Mouse (Mus musculus) stomach, postnatal 0 days (tissue): Measurements from ENCODE around the gene Hoxd12.

Experiments
- CTCF ChIP-seq: IDR thresholded peaks from 2 replicates; pipeline ENCODE4 v1.5.1; 2016; ENCODE audit warnings: antibody characterized with exemption, low read depth, mild to moderate bottlenecking, moderate library complexity
- EP300 ChIP-seq: optimal IDR thresholded peaks from 2 replicates; pipeline ENCODE3; 2016; ENCODE audit warnings: antibody characterized with exemption

DNA sequence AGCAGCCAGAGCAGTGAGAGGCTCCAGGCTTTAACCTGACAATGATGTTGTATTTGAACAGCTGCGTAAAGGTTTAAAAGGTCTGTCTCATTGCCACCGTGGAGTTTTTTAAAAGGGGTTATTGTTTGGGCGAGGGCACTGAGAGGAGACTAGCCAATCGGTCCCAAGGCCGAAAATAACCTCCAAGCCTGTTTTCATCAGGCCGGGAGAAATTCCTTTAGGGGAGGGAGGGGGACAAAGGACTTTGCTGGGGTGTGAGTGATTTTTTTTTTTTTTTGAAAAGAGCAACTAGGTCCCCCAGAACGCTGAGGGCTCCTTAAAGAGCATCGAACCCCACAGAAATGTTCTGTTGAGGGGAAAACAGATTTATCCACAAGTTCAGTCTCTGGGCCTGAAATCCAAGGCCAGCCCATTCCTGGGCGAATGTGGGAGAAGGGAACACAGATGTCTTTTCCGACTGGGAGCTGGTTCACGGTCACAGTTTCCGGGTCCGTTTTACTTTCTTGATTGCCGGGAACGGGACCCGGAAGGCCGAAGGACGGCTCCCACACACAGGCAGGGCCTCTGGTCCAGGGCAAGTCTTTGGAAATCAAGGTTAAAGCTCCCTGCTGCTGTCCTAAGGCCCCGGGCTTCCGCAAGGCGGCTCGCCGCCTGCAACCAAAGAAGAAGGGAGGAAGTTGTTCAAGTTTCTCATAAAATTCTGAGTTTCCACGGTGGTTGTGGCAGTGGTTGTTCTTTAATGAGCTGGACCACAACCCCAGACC lies 14.9 kb downstream of the Hoxd12 start:
- TF ChIP-seq CTCF = no peak
- no peak for TF ChIP-seq EP300
